Mouse (Mus musculus) left cerebral cortex, adult 8-10 months (tissue): ENCODE results near the gene Il10ra. TPM values are rescaled to one million over a fixed set of nuclear protein-coding genes. Genes with fewer than 3 reads are reported as not detected.

Experiments
- DNase-seq, 2 experiments: peaks; one replicate each; pipeline ENCODE4 v3.0.0; 2022; ENCODE audit warnings: low spot score in 2 of 2
- microRNA-seq, 2 experiments: library from miRNA; unstranded; fragments of <30 nt; microRNA quantifications; one replicate each; pipeline ENCODE4 v1.2.0; 2022
- total RNA-seq, 4 experiments: library from RNA; stranded (reverse); gene quantifications; 2 replicates each; pipeline ENCODE4 v1.2.4; 2022

The Il10ra gene
- total RNA-seq, 4 experiments from 2014 or later: 3.2 to 8.3 (median 4.9) TPM

GRCm38 (mm10) chr9:45205143-45205542 is 63.8 kb downstream of the Il10ra start:
- DNase-seq: no peak

Small RNA genes within 50 kb of the gene (microRNA-seq; reads per million reads assigned to microRNA genes)
- gene Mir7086: 0 reads per million in 2 experiments

Other genes with a start within 250 kb of the Il10ra start
- 1 to 10 TPM; 1.4 to 1.8 (median 1.6) TPM for gene Mpzl2, start 229.3 kb downstream of the Il10ra start, total RNA-seq
- gene Mpzl3, start 214.0 kb downstream of the Il10ra start, total RNA-seq: 1 to 10 TPM; 4.0 to 5.7 (median 5.0) TPM
- 1 to 10 TPM in 2 of 4 experiments, under 1 TPM in 1, not detected in 1; 0.74 to 1.5 (median 1.4) TPM for gene Jaml, start 190.0 kb downstream of the Il10ra start, total RNA-seq
- 100 to 1,000 TPM; 265 to 287 (median 277) TPM for gene Scn2b, start 151.4 kb downstream of the Il10ra start, total RNA-seq
- gene Scn4b, start 130.8 kb downstream of the Il10ra start, total RNA-seq: 100 to 1,000 TPM; 160 to 218 (median 183) TPM
- gene BC049352, start 87.1 kb downstream of the Il10ra start, total RNA-seq: 1 to 10 TPM; 1.6 to 1.9 (median 1.7) TPM
- gene Tmprss4, start 65.1 kb downstream of the Il10ra start, total RNA-seq: under 1 TPM in 3 of 4 experiments, not detected in 1; 0.16 to 0.66 (median 0.30) TPM
- not detected for gene Tmprss13, start 50.0 kb upstream of the Il10ra start, total RNA-seq
- 100 to 1,000 TPM; 102 to 119 (median 108) TPM for gene Fxyd6, start 101.0 kb upstream of the Il10ra start, total RNA-seq
- 10 to 100 TPM in 1 of 4 experiments, 1 to 10 TPM in 3; 6.5 to 11.3 (median 7.9) TPM for gene Fxyd2, start 130.5 kb upstream of the Il10ra start, total RNA-seq
- gene Dscaml1, start 157.5 kb upstream of the Il10ra start, total RNA-seq: 10 to 100 TPM; 42.5 to 65.6 (median 47.0) TPM